In the genomic region with DNA sequence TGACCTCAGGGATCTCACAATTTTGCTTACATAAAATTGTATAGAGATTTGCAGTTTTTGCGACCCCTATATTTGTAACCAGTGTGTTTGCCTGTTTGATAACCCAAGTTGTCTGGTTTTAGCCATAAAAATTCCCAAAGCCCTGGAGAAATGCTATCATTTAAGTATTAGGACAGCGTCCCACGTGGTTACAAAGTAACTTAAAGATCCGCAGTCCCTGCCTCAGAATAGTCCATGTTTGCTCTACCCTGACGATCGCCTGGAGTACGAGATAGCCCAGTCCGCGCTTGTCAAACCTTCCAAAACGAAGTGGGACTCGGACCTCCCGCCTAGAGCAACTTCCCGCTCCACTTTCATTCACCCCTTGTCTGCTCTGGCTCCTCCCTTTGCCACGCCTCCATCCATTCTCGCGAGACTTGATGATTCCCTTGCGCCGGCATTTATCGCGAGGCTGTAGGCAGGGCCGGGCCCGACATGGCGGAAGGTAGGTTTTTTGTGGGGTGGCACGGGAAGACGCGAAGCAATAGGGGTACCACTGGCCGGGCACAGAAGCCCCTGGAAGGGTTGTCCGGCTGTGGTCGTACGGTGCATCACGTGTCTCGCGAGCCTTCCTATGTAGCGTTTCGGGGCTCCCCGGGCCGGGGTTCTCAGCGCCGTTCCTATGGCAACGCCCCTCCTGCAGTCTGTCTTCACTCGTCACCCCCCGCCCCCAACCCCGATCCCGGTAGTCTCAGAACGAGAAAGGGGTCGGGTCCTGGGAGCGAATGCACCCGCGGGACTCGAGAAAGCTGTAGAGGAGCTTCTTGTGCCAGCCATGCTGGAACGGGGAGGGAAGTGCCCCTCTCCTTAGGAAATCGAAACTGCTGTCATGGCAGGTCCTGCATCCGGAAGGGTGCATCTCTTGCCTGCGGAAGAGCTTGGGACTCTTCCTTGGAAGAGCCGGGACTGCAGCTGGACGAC, we compare ENCODE assay signal across 7 mouse cellular contexts. TPM values are rescaled to one million over a fixed set of nuclear protein-coding genes. Genes with fewer than 3 reads are reported as not detected.
DNase-seq lines count a peak whose midpoint lies in the region; ATAC-seq lines count a peak whose summit lies in the region.

Ankfy1 (plus strand) TSS at position 456 of the 960 bp plus-strand sequence.

- H3K4me1 ChIP-seq in intestine, embryonic 15.5 days (replicated peaks), result peaks cover 5% of the 10 kb centered on the region; the same call in 1 of the 2 replicates
- peaks cover 32% of the 10 kb centered on the region for H3K4me1 ChIP-seq in midbrain, embryonic 10.5 days

- peak within 1 kb of the TSS; percentile 78 for H3K9ac ChIP-seq in intestine, embryonic 15.5 days

- WGBS in intestine, embryonic 15.5 days, result under 1% methylated on average over 56 of the region's 56 CpGs
- WGBS in midbrain, embryonic 10.5 days, result under 1% methylated on average over 56 of the region's 56 CpGs

- H3K4me2 ChIP-seq in intestine, embryonic 15.5 days (replicated peaks), result peak within 1 kb of the TSS; percentile 65

- no peaks in the 10 kb centered on the region for H3K9me3 ChIP-seq in intestine, embryonic 15.5 days
- H3K9me3 ChIP-seq in midbrain, embryonic 10.5 days (replicated peaks), result no peaks in the 10 kb centered on the region

- peak; percentile 98 for DNase-seq in adrenal gland, adult 2 months
- peak; percentile 93 for DNase-seq in embryo, embryonic 11.5 days (ENCODE audit: low read depth, low spot score)
- DNase-seq in gastrocnemius, postnatal 36 days, result peak; percentile 96 to 97
- DNase-seq in left cerebral cortex, postnatal 25 days (ENCODE audit: low spot score in 2 of 2), result peak; percentile 95 to 97
- DNase-seq in midbrain, embryonic 10.5 days (ENCODE audit: low spot score), result peak; percentile 96
- DNase-seq in right cerebral cortex, postnatal 4 days, result peak; percentile 91

- H3K27ac ChIP-seq in intestine, embryonic 15.5 days, result peak within 1 kb of the TSS; percentile 68
- H3K27ac ChIP-seq in midbrain, embryonic 10.5 days (replicated peaks), result peak within 1 kb of the TSS; percentile 96

- peak within 1 kb of the TSS; percentile 81 for H3K4me3 ChIP-seq in intestine, embryonic 15.5 days (replicated peaks)
- H3K4me3 ChIP-seq in midbrain, embryonic 10.5 days, result peak within 1 kb of the TSS; percentile 74

- intact Hi-C loops in gastrocnemius, postnatal 36 days (cut with DNase I), result no loop called here
- intact Hi-C loops in left cerebral cortex, postnatal 25 days (cut with DNase I), result loop anchor here (5.0 kb wide), 1 partner anchor 83 kb away; the partner anchor contains the start of gene Ube2g1

- H3K36me3 ChIP-seq in intestine, embryonic 15.5 days, result no peaks in the 10 kb centered on the region
- H3K36me3 ChIP-seq in midbrain, embryonic 10.5 days, result peaks cover 20% of the 10 kb centered on the region; the same call in 1 of the 2 replicates

- peak; percentile 98 for ATAC-seq in intestine, embryonic 15.5 days

- no peaks in the 10 kb centered on the region for H3K27me3 ChIP-seq in intestine, embryonic 15.5 days (replicated peaks)
- no peaks in the 10 kb centered on the region for H3K27me3 ChIP-seq in midbrain, embryonic 10.5 days (ENCODE audit: low read depth, poor library complexity, severe bottlenecking)

RNA-seq across cellular contexts. Expression of gene Ankfy1, which starts in this region (rescaled TPM):
- 10 to 100 TPM; 39.9 to 40.1 TPM for total RNA-seq in adrenal gland, adult 2 months (2021)
- polyA plus RNA-seq in adrenal gland, adult 2 months (2012; rRNA removed), result 14.1 and 19.1 TPM in 2 replicates
- total RNA-seq in gastrocnemius, postnatal 36 days (2021), result 1 to 10 TPM; 7.3 to 8.1 TPM
- polyA plus RNA-seq in intestine, embryonic 15.5 days (2015; fragmentation: Nextera tagmentation; extraction: Ambion mirVana), result 19.0 and 20.1 TPM in 2 replicates
- total RNA-seq in left cerebral cortex, postnatal 25 days (2021), result 10 to 100 TPM; 32.5 to 34.0 TPM
- 24.6 and 29.9 TPM in 2 replicates for polyA plus RNA-seq in midbrain, embryonic 10.5 days (2016; fragmentation: Nextera tagmentation; extraction: Ambion mirVana)

Comparison
In these comparisons a context has a peak if more than half of its experiments do, and no peak if none do; other contexts are left out.
1. Peak in every context shown above with its lines: DNase-seq, ATAC-seq, H3K4me3 ChIP-seq and H3K27ac ChIP-seq.